Mouse (Mus musculus) E14TG2a.4 (cell line): Measurements from ENCODE around the gene A130010J15Rik.

Source experiments
- CTCF ChIP-seq: conservative IDR thresholded peaks from 2 replicates; pipeline ENCODE4 v1.5.1; 2014; ENCODE audit warnings: low read length
- NANOG ChIP-seq: IDR thresholded peaks from 2 replicates; pipeline ENCODE4 v1.6.1; 2014; ENCODE audit warnings: borderline replicate concordance, low read length, mixed read lengths
- POU5F1 ChIP-seq: IDR thresholded peaks from 2 replicates; pipeline ENCODE4 v1.6.1; 2014; ENCODE audit warnings: low read length, borderline replicate concordance

DNA sequence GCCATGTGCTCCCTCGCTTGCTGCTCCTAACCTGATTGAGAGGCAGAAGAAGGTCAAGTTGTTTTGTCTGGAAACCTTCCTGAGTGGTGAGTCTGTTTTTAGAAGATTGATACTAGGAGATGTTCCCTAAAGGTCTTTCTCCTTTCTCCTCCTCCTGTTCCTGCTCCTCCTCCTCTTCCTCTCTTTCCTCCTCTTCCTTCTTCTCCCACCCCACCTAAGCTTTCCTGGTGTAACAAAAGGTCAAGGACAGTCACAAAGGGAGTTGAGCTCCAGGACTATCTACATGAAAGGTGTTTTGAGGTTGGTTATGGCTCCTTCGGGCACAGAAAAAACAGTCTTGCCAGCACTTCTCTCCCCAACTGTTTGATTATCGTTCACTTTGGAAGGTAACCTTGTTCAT lies at the start of gene A130010J15Rik:
- TF ChIP-seq CTCF = no peak
- no peak for TF ChIP-seq NANOG
- TF ChIP-seq POU5F1 = no peak
